Mouse (Mus musculus): ENCODE results near the gene Pla2r1. TPM values are rescaled to one million over a fixed set of nuclear protein-coding genes. Genes with fewer than 3 reads are reported as not detected.

Gene Pla2r1
- total RNA-seq (2014; fragmentation: Nextera tagmentation): not detected in 2 replicates
- 0.52 and 0.66 TPM in 2 replicates for total RNA-seq (2017)
- polyA plus RNA-seq (2012): 0.02 TPM in 1 of 2 replicates, not detected in the other

DNA sequence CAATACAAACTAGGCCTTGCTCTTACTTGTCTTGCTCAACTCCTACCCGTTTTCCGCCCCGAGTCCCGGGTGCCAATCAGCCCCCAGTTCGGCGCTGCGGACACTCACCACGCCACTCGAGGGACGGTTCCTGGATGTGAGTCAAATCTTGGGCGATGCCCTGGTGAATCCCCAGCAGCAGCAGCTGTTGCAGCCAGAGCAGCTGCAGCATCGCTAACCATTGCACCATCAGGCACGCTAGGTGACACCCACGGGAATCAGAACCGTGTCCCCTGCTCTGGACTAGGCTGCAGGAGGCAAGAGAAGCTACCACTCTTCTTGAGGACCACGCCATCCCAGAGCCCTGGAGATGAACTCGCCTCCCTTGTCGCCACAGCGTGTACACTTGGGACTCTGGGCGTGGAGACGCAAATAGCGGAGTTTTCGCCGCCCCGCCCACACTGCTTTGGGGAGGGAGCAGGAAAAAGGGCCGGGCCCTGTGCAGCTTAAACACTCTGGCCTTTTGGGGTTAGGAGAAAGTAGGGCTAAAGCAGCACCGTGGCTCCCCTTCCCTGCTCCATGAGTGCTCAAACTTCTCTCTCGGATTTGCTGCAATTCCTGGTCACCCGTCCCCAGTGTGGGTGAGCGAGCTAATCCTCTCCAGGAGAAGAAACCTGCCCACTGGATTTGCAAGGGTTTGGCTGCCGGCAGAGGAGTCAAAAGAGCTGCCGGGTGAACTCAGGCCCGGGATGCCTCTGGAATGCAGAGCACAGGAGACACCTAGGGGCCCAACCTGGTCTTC is at the start of gene Pla2r1:
Gene Pla2r1 (minus strand): TSS at position 407 of the 781 bp plus-strand sequence.
- ATAC-seq (ENCODE audit: extremely low read depth, insufficient number of reproducible peaks, low FRiP score, poor library complexity, severe bottlenecking): no peak
- H3K4me3 ChIP-seq (ENCODE audit: low read depth, low read length): no peak within 1 kb of the TSS
- H3K9me3 ChIP-seq (replicated peaks): no peaks in the 10 kb centered on the region
- DNase-seq (ENCODE audit: low spot score): no peak
- H3K27me3 ChIP-seq (ENCODE audit: insufficient read depth, low read length): peaks cover 6% of the 10 kb centered on the region
- no peaks in the 10 kb centered on the region for H3K36me3 ChIP-seq (replicated peaks)
- no peaks in the 10 kb centered on the region for H3K4me1 ChIP-seq (ENCODE audit: insufficient read depth, low read depth, low read length)
- TF ChIP-seq GATA1 (IDR thresholded peaks at IDR 0.05; ENCODE audit: borderline replicate concordance, low read length): no peak
- no peak for TF ChIP-seq POLR2AphosphoS5 (IDR thresholded peaks at IDR 0.05; ENCODE audit: insufficient replicate concordance, low read depth, low read length)
- no peak for TF ChIP-seq GATA2 (IDR thresholded peaks at IDR 0.05; ENCODE audit: borderline replicate concordance, low read depth, low read length)
- no peak for TF ChIP-seq CTCF (IDR thresholded peaks at IDR 0.05; ENCODE audit: low read depth, low read length)
- TF ChIP-seq TAL1 (conservative IDR thresholded peaks at IDR 0.05; ENCODE audit: low read depth, low read length): no peak

DNA sequence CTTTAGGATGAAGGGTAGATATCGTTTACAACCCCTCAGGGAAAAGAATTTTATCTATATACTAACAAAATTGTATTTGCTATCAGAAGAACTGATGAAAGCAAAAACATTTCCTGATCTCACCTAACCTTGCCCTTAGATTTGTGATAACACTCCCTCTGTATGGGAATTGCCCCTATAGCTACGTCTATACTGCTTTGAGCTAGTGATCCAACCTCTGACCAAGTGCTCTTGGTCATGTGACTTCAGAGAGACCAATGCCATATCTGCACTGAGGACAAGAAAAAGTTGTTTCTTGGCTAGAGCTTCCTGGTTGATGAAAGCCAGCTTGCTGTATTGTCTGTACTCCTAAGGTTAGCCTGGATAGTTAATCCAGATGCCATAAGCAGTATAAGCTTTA is 48.2 kb upstream of the Pla2r1 start:
- ATAC-seq (ENCODE audit: extremely low read depth, insufficient number of reproducible peaks, low FRiP score, poor library complexity, severe bottlenecking) (no peak), DNase-seq (ENCODE audit: low spot score) (no peak)
- no peaks in the 10 kb centered on the region for H3K36me3 ChIP-seq (replicated peaks)
- H3K9me3 ChIP-seq (replicated peaks): no peaks in the 10 kb centered on the region
- H3K27me3 ChIP-seq (ENCODE audit: insufficient read depth, low read length): peaks cover 11% of the 10 kb centered on the region; the same call in 1 of the 2 replicates
- TF ChIP-seq GATA1 (IDR thresholded peaks at IDR 0.05; ENCODE audit: borderline replicate concordance, low read length) (no peak), CTCF (IDR thresholded peaks at IDR 0.05; ENCODE audit: low read depth, low read length) (no peak), POLR2AphosphoS5 (IDR thresholded peaks at IDR 0.05; ENCODE audit: insufficient replicate concordance, low read depth, low read length) (no peak), GATA2 (IDR thresholded peaks at IDR 0.05; ENCODE audit: borderline replicate concordance, low read depth, low read length) (no peak), TAL1 (conservative IDR thresholded peaks at IDR 0.05; ENCODE audit: low read depth, low read length) (no peak)
- no peak overlapping the region for H3K4me3 ChIP-seq (ENCODE audit: low read depth, low read length)
- H3K4me1 ChIP-seq (ENCODE audit: insufficient read depth, low read depth, low read length): no peaks in the 10 kb centered on the region

DNA sequence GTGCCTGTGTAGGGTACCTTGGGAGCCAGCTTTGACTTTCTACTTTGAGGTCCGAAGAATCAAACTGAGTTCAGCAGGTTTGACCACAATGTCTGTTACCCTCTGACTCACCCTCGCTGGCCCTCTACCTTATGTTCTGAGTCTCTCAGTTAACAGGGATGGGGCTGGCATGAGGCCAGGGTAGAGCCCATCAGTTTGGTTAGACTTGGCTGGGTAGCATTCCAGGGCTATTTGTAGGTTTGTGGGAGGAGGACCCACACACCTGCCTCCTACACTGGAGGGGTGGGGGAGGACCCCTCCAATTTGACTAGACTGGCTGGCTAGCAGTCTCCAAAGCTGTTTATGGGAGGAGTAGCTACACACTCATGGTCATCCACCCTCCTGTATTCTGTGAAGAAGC is 47.8 kb upstream of the Pla2r1 start:
- H3K4me1 ChIP-seq (ENCODE audit: insufficient read depth, low read depth, low read length): no peaks in the 10 kb centered on the region
- no peak overlapping the region for H3K4me3 ChIP-seq (ENCODE audit: low read depth, low read length)
- no peak for DNase-seq (ENCODE audit: low spot score)
- ATAC-seq (ENCODE audit: extremely low read depth, insufficient number of reproducible peaks, low FRiP score, poor library complexity, severe bottlenecking): no peak
- no peaks in the 10 kb centered on the region for H3K36me3 ChIP-seq (replicated peaks)
- H3K9me3 ChIP-seq (replicated peaks): no peaks in the 10 kb centered on the region
- peaks cover 11% of the 10 kb centered on the region; the same call in 1 of the 2 replicates for H3K27me3 ChIP-seq (ENCODE audit: insufficient read depth, low read length)
- TF ChIP-seq CTCF (IDR thresholded peaks at IDR 0.05; ENCODE audit: low read depth, low read length): no peak
- TF ChIP-seq POLR2AphosphoS5 (IDR thresholded peaks at IDR 0.05; ENCODE audit: insufficient replicate concordance, low read depth, low read length): no peak
- TF ChIP-seq TAL1 (conservative IDR thresholded peaks at IDR 0.05; ENCODE audit: low read depth, low read length): no peak
- no peak for TF ChIP-seq GATA1 (IDR thresholded peaks at IDR 0.05; ENCODE audit: borderline replicate concordance, low read length)
- TF ChIP-seq GATA2 (IDR thresholded peaks at IDR 0.05; ENCODE audit: borderline replicate concordance, low read depth, low read length): no peak

DNA sequence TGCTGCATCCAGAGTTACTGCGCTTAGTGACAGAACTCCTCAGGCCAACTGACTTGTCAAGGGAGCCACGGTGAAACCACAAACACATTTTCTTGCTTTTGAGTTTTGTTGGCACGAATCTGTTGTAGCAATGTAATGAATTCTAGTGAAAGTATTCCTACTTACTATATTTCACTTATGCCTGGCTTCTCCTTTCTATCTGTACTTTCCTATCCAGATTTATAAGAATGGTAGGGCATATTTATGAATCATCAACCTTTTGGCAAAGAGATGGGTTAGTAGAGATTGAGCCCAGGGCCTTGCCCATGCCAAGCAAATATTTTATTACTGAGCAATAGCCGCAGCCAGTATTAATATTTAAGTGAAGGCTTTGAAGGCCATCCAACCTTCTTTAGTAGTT is 30.3 kb upstream of the Pla2r1 start:
- no peaks in the 10 kb centered on the region for H3K27me3 ChIP-seq (ENCODE audit: insufficient read depth, low read length)
- DNase-seq (ENCODE audit: low spot score) (no peak), ATAC-seq (ENCODE audit: extremely low read depth, insufficient number of reproducible peaks, low FRiP score, poor library complexity, severe bottlenecking) (no peak)
- TF ChIP-seq POLR2AphosphoS5 (IDR thresholded peaks at IDR 0.05; ENCODE audit: insufficient replicate concordance, low read depth, low read length) (no peak), GATA2 (IDR thresholded peaks at IDR 0.05; ENCODE audit: borderline replicate concordance, low read depth, low read length) (no peak), TAL1 (conservative IDR thresholded peaks at IDR 0.05; ENCODE audit: low read depth, low read length) (no peak), GATA1 (IDR thresholded peaks at IDR 0.05; ENCODE audit: borderline replicate concordance, low read length) (no peak), CTCF (IDR thresholded peaks at IDR 0.05; ENCODE audit: low read depth, low read length) (no peak)
- H3K36me3 ChIP-seq (replicated peaks): no peaks in the 10 kb centered on the region
- H3K9me3 ChIP-seq (replicated peaks): no peaks in the 10 kb centered on the region
- no peaks in the 10 kb centered on the region for H3K4me1 ChIP-seq (ENCODE audit: insufficient read depth, low read depth, low read length)
- H3K4me3 ChIP-seq (ENCODE audit: low read depth, low read length): no peak overlapping the region

DNA sequence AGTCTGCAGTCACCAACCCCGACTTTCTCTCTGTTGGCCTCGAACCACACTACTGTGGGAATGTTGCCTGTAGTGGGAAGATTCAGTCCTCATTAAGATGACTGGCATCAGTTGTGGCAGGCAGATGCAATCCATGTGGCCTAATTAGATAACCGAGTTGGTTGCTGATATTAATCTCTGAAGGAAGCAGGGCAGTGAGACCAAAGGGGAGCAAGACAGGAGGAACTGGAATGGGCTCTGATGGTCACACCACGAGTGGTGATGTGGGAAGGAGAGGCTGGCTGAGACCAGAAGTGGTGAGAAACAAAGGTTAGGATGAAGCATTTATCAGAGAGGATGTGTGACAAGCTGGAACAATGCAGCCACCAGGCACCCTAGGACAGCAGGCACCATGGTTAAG is 1.5 kb upstream of the Pla2r1 start:
- ATAC-seq (ENCODE audit: extremely low read depth, insufficient number of reproducible peaks, low FRiP score, poor library complexity, severe bottlenecking) (no peak; the same call in 1 of the 2 replicates), DNase-seq (ENCODE audit: low spot score) (no peak)
- Histone ChIP-seq H3K4me3 (ENCODE audit: low read depth, low read length) (no peak overlapping the region), H3K27me3 (ENCODE audit: insufficient read depth, low read length) (peaks cover 6% of the 10 kb centered on the region), H3K36me3 (replicated peaks) (no peaks in the 10 kb centered on the region), H3K9me3 (replicated peaks) (no peaks in the 10 kb centered on the region), H3K4me1 (ENCODE audit: insufficient read depth, low read depth, low read length) (no peaks in the 10 kb centered on the region)
- no peak for TF ChIP-seq GATA2 (IDR thresholded peaks at IDR 0.05; ENCODE audit: borderline replicate concordance, low read depth, low read length)
- no peak for TF ChIP-seq GATA1 (IDR thresholded peaks at IDR 0.05; ENCODE audit: borderline replicate concordance, low read length)
- no peak for TF ChIP-seq POLR2AphosphoS5 (IDR thresholded peaks at IDR 0.05; ENCODE audit: insufficient replicate concordance, low read depth, low read length)
- TF ChIP-seq CTCF (IDR thresholded peaks at IDR 0.05; ENCODE audit: low read depth, low read length): no peak
- TF ChIP-seq TAL1 (conservative IDR thresholded peaks at IDR 0.05; ENCODE audit: low read depth, low read length): no peak

DNA sequence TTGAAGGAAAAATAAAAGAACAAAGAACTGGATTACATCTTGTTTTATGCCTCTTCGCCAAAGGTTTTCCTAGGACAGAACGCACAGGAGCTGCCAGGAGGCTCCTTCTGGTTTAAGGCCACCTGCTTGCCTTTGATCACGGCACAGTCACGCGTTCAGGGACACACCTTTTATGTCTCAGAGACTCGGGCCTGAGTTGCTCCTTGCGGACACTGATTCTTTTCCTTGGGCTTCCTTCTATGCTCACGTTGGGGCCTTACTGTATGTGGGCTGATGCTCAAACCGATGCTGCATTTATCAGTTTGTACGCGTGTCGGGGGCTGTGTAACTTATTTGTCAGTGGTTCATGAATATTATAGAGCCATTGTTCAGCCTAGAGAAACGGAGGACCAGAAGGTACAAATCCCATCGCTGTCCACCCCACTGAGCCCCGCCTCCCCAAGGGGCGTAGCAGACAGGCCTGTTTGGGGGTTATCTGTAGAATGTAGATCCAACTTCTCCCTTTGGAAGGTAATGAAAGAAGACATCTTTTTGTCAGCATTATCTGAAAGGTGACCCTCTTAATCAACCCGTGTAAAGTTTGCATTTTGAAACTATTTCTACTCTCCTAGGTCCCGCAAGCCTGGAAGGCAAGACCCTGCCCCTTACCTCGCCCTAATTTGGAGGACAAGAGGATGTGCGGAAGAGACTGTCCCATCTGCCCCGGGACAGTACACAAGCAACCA is 769 bp downstream of the Pla2r1 start:
- DNase-seq (ENCODE audit: low spot score): no peak
- Histone ChIP-seq H3K9me3 (replicated peaks) (no peaks in the 10 kb centered on the region), H3K4me1 (ENCODE audit: insufficient read depth, low read depth, low read length) (no peaks in the 10 kb centered on the region), H3K4me3 (ENCODE audit: low read depth, low read length) (no peak overlapping the region), H3K36me3 (replicated peaks) (no peaks in the 10 kb centered on the region), H3K27me3 (ENCODE audit: insufficient read depth, low read length) (peaks cover 6% of the 10 kb centered on the region)
- TF ChIP-seq GATA2 (IDR thresholded peaks at IDR 0.05; ENCODE audit: borderline replicate concordance, low read depth, low read length) (no peak), GATA1 (IDR thresholded peaks at IDR 0.05; ENCODE audit: borderline replicate concordance, low read length) (no peak), TAL1 (conservative IDR thresholded peaks at IDR 0.05; ENCODE audit: low read depth, low read length) (no peak), CTCF (IDR thresholded peaks at IDR 0.05; ENCODE audit: low read depth, low read length) (no peak), POLR2AphosphoS5 (IDR thresholded peaks at IDR 0.05; ENCODE audit: insufficient replicate concordance, low read depth, low read length) (no peak)
- no peak for ATAC-seq (ENCODE audit: extremely low read depth, insufficient number of reproducible peaks, low FRiP score, poor library complexity, severe bottlenecking)
